Mouse (Mus musculus): ENCODE data around the gene Olfr803.

Olfr803 gene

DNA sequence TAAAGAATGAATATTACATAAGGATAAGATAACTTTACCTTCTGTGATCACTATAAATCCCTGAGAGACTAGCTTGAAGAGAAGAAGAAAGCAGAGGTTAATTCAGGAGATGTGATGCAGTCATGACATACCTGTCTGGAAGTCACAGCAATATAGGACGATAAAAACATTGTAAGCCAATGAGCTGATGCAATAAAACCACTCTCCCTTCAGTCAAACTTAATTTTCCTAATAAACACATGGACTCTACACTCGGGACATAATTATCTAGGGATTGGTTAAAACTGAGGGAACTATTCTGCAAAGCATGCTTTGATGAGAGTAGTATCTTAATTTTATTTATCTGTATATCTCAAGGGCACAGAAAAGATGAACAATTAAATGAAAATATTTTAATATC lies at the start of gene Olfr803:
Gene Olfr803 (minus strand): TSS at position 101 of the 400 bp plus-strand sequence.
- no peak for DNase-seq

DNA sequence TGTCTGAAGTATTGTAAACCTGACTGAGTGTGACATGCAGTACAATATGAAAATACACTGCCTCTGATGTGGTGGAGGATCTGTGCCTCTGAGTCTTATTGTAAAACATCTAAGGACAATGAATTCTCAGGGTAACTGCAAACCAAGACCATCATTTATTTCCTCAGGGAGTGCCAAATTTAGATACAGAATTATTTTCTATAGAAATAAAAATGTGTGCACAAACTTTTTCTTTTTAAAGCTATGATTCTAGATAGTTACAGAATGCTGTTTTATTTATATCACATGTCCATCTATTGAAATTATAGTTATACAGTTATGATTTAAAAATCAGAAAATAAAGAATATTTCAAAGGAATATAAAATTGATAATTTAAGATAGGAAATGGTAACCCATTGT lies 47.7 kb upstream of the Olfr803 start, which contains the start of gene Olfr806:
Gene Olfr806 (minus strand): TSS at position 101 of the 400 bp plus-strand sequence.
- no peak for DNase-seq

DNA sequence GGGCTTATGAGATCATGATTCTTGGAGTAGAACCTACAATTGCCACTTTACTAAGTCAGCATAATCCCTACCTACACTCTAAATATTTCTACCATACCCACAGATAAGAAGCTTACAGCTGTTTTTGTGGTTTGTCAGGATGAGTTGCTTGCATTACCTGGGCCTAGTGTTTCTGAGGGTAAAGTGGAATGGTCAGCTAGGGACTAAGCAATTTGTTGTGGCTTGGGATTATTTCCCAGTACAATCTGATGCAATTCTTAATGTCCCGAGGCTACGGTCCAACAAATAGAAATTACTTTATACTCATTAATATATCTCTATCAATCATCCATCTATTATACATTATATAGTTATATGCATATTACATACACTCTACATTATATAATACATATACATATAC lies 35.2 kb upstream of the Olfr803 start, which contains the start of gene Olfr805:
Gene Olfr805 (minus strand): TSS at position 101 of the 400 bp plus-strand sequence.
- no peak for DNase-seq

DNA sequence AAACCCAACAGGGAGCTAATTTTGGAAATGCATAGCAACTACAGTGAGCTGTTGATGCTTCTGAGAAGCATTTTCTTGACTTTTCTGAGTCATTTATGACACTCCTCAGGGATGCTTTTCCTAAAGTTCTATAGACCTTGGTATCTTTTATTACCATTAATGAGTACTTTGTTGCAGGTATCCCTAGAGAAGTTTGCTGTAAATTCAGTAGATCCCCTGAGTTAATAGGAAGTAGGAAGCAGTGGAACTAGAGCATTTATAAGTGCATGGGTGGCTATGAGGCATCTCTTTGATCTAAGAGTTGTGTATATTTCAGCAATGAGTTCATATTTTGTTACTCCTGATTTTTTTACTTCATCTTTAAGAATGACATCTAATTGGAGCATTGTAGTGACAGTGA lies 8.8 kb upstream of the Olfr803 start, which contains the start of gene Olfr804:
Gene Olfr804 (plus strand): TSS at position 301 of the 400 bp plus-strand sequence.
- no peak for DNase-seq

DNA sequence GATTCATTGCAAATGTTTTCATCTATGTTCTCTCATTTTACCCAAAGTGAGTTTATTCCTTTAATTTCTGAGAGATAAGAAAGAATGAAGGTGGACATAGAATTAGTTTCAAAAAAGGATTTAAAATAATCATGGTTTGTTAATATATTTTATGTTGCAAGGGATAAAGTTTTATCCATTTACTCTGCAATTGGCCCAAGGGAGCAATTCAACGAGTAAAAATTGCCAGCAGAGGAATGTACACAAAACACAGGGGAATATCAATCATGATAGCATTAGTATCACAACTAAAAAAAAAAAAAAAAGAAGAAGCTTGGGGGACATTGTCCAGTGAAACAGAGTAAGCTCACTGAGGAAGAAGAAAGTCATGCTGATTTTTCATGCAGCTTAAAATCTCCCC lies 6.0 kb downstream of the Olfr803 start, which contains the start of gene Olfr802:
Gene Olfr802 (minus strand): TSS at position 101 of the 400 bp plus-strand sequence.
- no peak for DNase-seq

DNA sequence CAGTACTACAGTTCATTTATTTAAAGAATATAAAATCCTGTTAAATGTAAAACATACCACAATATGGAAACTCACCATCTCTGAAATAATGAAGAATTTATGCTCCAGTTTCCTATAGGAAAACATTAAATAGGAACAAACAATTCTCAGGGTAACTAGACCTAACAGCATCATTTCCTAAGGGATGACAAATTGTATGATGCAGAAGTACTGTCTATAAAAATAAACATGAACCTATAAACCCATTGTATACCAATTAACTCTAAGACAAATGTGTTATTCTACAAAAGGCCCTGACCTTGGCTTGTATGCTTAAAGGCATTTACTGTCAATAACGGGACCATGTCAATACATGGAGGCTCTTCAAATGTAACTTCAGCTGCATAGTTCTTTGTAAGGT lies 20.3 kb downstream of the Olfr803 start, which contains the start of gene Olfr801:
Gene Olfr801 (minus strand): TSS at position 101 of the 400 bp plus-strand sequence.
- no peak for DNase-seq

DNA sequence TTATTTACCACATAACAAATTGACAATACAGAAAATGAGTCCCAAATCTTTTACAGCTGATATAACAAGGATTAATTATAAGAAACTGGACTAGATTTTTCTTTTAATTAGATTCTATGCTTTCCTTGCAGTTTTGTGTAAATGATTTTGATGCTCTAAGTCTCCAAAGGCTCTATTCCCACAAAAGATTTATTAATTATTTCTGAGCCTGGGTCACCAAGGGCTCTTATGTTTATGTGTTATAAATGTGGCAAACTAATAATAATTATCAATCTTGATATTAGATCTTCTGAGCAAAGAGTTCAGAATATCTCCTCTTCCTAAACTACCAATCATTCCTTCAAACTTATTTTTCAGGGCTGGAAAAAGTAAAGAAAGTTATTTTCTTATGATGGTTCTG lies 36.7 kb downstream of the Olfr803 start, which contains the start of gene Olfr800:
Gene Olfr800 (plus strand): TSS at position 301 of the 400 bp plus-strand sequence.
- no peak for DNase-seq

DNA sequence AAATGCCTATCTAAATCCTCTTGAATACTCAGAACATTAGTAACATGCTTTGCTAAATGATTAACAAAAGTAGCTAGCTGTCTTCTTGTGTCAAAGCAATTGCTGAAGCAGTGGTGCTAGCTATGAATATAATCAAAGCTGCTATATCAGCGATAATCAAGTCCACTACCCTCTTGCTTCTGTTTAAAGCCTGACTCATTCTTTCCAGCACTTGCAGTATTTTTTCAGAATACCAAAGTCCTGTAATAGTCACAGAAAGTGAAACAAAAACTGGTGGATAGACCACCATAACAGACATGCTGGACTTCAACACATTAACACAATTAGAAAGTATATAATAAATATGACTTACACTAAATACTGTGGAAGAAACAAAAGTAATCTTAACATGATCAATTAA lies 42.3 kb downstream of the Olfr803 start:
- DNase-seq: no peak
